Mouse (Mus musculus) kidney, adult 10 weeks (tissue): Measurements from ENCODE around the gene Xlr4c. TPM values are rescaled to one million over a fixed set of nuclear protein-coding genes. Genes with fewer than 3 reads are reported as not detected.

ENCODE experiments used
- polyA plus RNA-seq: library from polyadenylated mRNA; stranded (reverse); fragments of 350-450 nt; fragmentation: Illumina TruSeq; extraction: RNeasy Lipid Tissue Mini Kit (QIAGEN cat#74804); gene quantifications from one replicate; pipeline ENCODE4 v1.2.3, GENCODE M21; 2014; ENCODE audit warnings: low read depth, low replicate concordance

The Xlr4c gene
- 0.93 TPM for polyA plus RNA-seq

GRCm38 (mm10) chrX:73242821-73243325, at the start of gene Xlr4c:
TSS of gene Xlr4c (minus strand) at chrX:73243130.

GRCm38 (mm10) chrX:73265270-73265669, 22.3 kb upstream of the Xlr4c start, which contains the start of gene Xlr3c:
TSS of gene Xlr3c (minus strand) at chrX:73265390.

GRCm38 (mm10) chrX:73227914-73228605, 14.9 kb downstream of the Xlr4c start, which contains the start of gene F8a:
TSS of gene F8a (plus strand) at chrX:73228291.

GRCm38 (mm10) chrX:73213819-73214564, 28.9 kb downstream of the Xlr4c start, which contains the start of gene Xlr4b:
TSS of gene Xlr4b (plus strand) at chrX:73214333.

GRCm38 (mm10) chrX:73191934-73192333, 51.0 kb downstream of the Xlr4c start, which contains the start of gene Xlr3b:
TSS of gene Xlr3b (plus strand) at chrX:73192207.

Other genes with a start within 250 kb of the Xlr4c start
- gene Pnma5, start 206.0 kb downstream of the Xlr4c start, polyA plus RNA-seq, result not detected
- not detected for gene Pnma3, start 178.3 kb downstream of the Xlr4c start, polyA plus RNA-seq
- not detected for gene Xlr4a, start 160.7 kb downstream of the Xlr4c start, polyA plus RNA-seq
- 5.1 TPM for gene Xlr3a, start 146.0 kb downstream of the Xlr4c start, polyA plus RNA-seq
- gene Gm14685, start 126.1 kb downstream of the Xlr4c start, polyA plus RNA-seq, result not detected
- gene Xlr5b, start 94.3 kb downstream of the Xlr4c start, polyA plus RNA-seq, result 1.0 TPM
- not detected for gene DXBay18, start 93.7 kb downstream of the Xlr4c start, polyA plus RNA-seq
- gene Spin2d, start 66.1 kb downstream of the Xlr4c start, polyA plus RNA-seq, result not detected
- 5.6 TPM for gene Xlr3b, start 50.9 kb downstream of the Xlr4c start, polyA plus RNA-seq
- 0.69 TPM for gene Xlr4b, start 28.8 kb downstream of the Xlr4c start, polyA plus RNA-seq
- 8.4 TPM for gene F8a, start 14.8 kb downstream of the Xlr4c start, polyA plus RNA-seq
- not detected for gene Xlr3c, start 22.3 kb upstream of the Xlr4c start, polyA plus RNA-seq
- 0.65 TPM for gene Xlr5a, start 49.8 kb upstream of the Xlr4c start, polyA plus RNA-seq
- gene Xlr5c, start 49.8 kb upstream of the Xlr4c start, polyA plus RNA-seq, result 0.49 TPM
- not detected for gene Gm45015, start 93.7 kb upstream of the Xlr4c start, polyA plus RNA-seq
- gene Zfp275, start 99.5 kb upstream of the Xlr4c start, polyA plus RNA-seq, result 9.1 TPM
- gene Gm18336, start 155.6 kb upstream of the Xlr4c start, polyA plus RNA-seq, result not detected
- gene Zfp92, start 168.0 kb upstream of the Xlr4c start, polyA plus RNA-seq, result not detected
- gene Trex2, start 192.2 kb upstream of the Xlr4c start, polyA plus RNA-seq, result not detected
- 7.4 TPM for gene Haus7, start 215.9 kb upstream of the Xlr4c start, polyA plus RNA-seq
- 169 TPM for gene Bgn, start 240.5 kb upstream of the Xlr4c start, polyA plus RNA-seq